Mouse (Mus musculus) neural tube, embryonic 15.5 days (tissue): ENCODE measurements around the gene Prr5. TPM values are rescaled to one million over a fixed set of nuclear protein-coding genes. Genes with fewer than 3 reads are reported as not detected.

Source experiments
- ATAC-seq: fragments of 200-750 bp; cut with Nextera tagmentation; 2 replicates; pipeline ENCODE4 v1.8.0; 2017; ENCODE audit warnings: mild to moderate bottlenecking, moderate TSS enrichment, moderate library complexity; ENCODE audit not compliant: low FRiP score
- H3K27ac ChIP-seq: fragments of 300-500 bp; sonication (generic); replicated peaks from 2 replicates; pipeline ENCODE4 v1.5.1; 2015; ENCODE audit warnings: mild to moderate bottlenecking, inconsistent platforms
- H3K27me3 ChIP-seq: fragments of 300-500 bp; sonication (generic); replicated peaks from 2 replicates; pipeline ENCODE4 v1.6.1; 2015; ENCODE audit warnings: inconsistent platforms
- H3K36me3 ChIP-seq: fragments of 300-500 bp; sonication (generic); 2 replicates; pipeline ENCODE4 v1.6.1; 2015; ENCODE audit warnings: inconsistent platforms
- H3K4me1 ChIP-seq: fragments of 300-500 bp; sonication (generic); 2 replicates; pipeline ENCODE4 v1.6.1; 2015; ENCODE audit warnings: inconsistent platforms
- H3K4me2 ChIP-seq: fragments of 300-500 bp; sonication (generic); 2 replicates; pipeline ENCODE4 v1.6.1; 2015; ENCODE audit warnings: inconsistent platforms, mild to moderate bottlenecking, moderate library complexity
- H3K4me3 ChIP-seq: fragments of 300-500 bp; sonication (generic); replicated peaks from 2 replicates; pipeline ENCODE4 v1.5.1; 2015; ENCODE audit warnings: mild to moderate bottlenecking, inconsistent platforms
- H3K9ac ChIP-seq: fragments of 300-500 bp; sonication (generic); replicated peaks from 2 replicates; pipeline ENCODE4 v1.6.1; 2015; ENCODE audit warnings: mild to moderate bottlenecking, inconsistent platforms
- H3K9me3 ChIP-seq: fragments of 300-500 bp; sonication (generic); replicated peaks from 2 replicates; pipeline ENCODE4 v1.6.1; 2016; ENCODE audit warnings: inconsistent platforms
- WGBS: fragments of 180-500 bp; shearing (Covaris S2); methylation state at CpG from one replicate; pipeline ENCODE4 v1.1.7; 2015; ENCODE audit warnings: mixed read lengths; 5-methylcytosine and 5-hydroxymethylcytosine counted together
- polyA plus RNA-seq: library from polyadenylated mRNA; unstranded; fragments of >200 nt; fragmentation: Nextera tagmentation; extraction: Ambion mirVana; gene quantifications from 2 replicates; pipeline ENCODE4 v1.2.1, GENCODE M21; 2015

Gene Prr5
- polyA plus RNA-seq, 1 experiment from 2014 or later, result 29.3 TPM

GRCm38 (mm10) chr15:84658655-84659054 is 10.8 kb upstream of the Prr5 start:
- Histone ChIP-seq H3K4me2 (no peak overlapping the region), H3K4me3 (no peak overlapping the region), H3K9me3 (no peaks in the 10 kb centered on the region), H3K36me3 (no peaks in the 10 kb centered on the region), H3K4me1 (peaks cover 38% of the 10 kb centered on the region), H3K9ac (no peak overlapping the region), H3K27me3 (no peaks in the 10 kb centered on the region), H3K27ac (no peak overlapping the region)
- 87% methylated on average over 5 of the region's 5 CpGs for WGBS
- no peak for ATAC-seq

GRCm38 (mm10) chr15:84659856-84660255 is 9.6 kb upstream of the Prr5 start:
- H3K36me3 ChIP-seq, result no peaks in the 10 kb centered on the region
- no peak overlapping the region for H3K9ac ChIP-seq
- 83% methylated on average over 5 of the region's 5 CpGs for WGBS
- H3K4me2 ChIP-seq, result no peak overlapping the region
- no peaks in the 10 kb centered on the region for H3K9me3 ChIP-seq
- no peak for ATAC-seq
- H3K27ac ChIP-seq, result no peak overlapping the region
- H3K4me1 ChIP-seq, result peaks cover 39% of the 10 kb centered on the region
- no peak overlapping the region for H3K4me3 ChIP-seq
- no peaks in the 10 kb centered on the region for H3K27me3 ChIP-seq

GRCm38 (mm10) chr15:84661274-84661673 is 8.1 kb upstream of the Prr5 start:
- Histone ChIP-seq H3K4me3 (no peak overlapping the region), H3K36me3 (no peaks in the 10 kb centered on the region), H3K4me2 (no peak overlapping the region), H3K4me1 (peaks cover 48% of the 10 kb centered on the region), H3K9ac (no peak overlapping the region), H3K27me3 (no peaks in the 10 kb centered on the region), H3K9me3 (no peaks in the 10 kb centered on the region), H3K27ac (no peak overlapping the region)
- no peak for ATAC-seq
- WGBS, result 93% methylated on average over 5 of the region's 5 CpGs

- H3K4me2 ChIP-seq, result peak overlapping the region; percentile 85
- H3K27ac ChIP-seq, result peak overlapping the region; percentile 69
- H3K9me3 ChIP-seq, result no peaks in the 10 kb centered on the region
- peaks cover 40% of the 10 kb centered on the region for H3K4me1 ChIP-seq
- under 1% methylated on average over 53 of the region's 56 CpGs for whole genome bisulfite sequencing
- no peaks in the 10 kb centered on the region for H3K27me3 ChIP-seq
- no peaks in the 10 kb centered on the region for H3K36me3 ChIP-seq
- H3K9ac ChIP-seq, result peak overlapping the region; percentile 66
- peak; percentile 80 for ATAC-seq
- peak overlapping the region; percentile 63 for H3K4me3 ChIP-seq
Measured at GRCm38 (mm10) chr15:84662952-84663684, 6.3 kb upstream of the Prr5 start.

- H3K27ac ChIP-seq, result peak overlapping the region; percentile 69
- ATAC-seq, result peak; percentile 30
- H3K27me3 ChIP-seq, result no peaks in the 10 kb centered on the region
- WGBS, result 46% methylated on average over 10 of the region's 10 CpGs
- peak overlapping the region; percentile 66 for H3K9ac ChIP-seq
- H3K4me1 ChIP-seq, result peaks cover 40% of the 10 kb centered on the region
- peak overlapping the region; percentile 85 for H3K4me2 ChIP-seq
- no peaks in the 10 kb centered on the region for H3K9me3 ChIP-seq
- H3K36me3 ChIP-seq, result no peaks in the 10 kb centered on the region
- peak overlapping the region; percentile 63 for H3K4me3 ChIP-seq
Measured at GRCm38 (mm10) chr15:84663685-84664060, 5.7 kb upstream of the Prr5 start.

GRCm38 (mm10) chr15:84664542-84665460 is 4.6 kb upstream of the Prr5 start:
- Histone ChIP-seq H3K9me3 (no peaks in the 10 kb centered on the region), H3K4me1 (peaks cover 48% of the 10 kb centered on the region), H3K27me3 (no peaks in the 10 kb centered on the region), H3K27ac (peak overlapping the region; percentile 69), H3K36me3 (no peaks in the 10 kb centered on the region), H3K4me3 (peak overlapping the region; percentile 63), H3K4me2 (peak overlapping the region; percentile 85), H3K9ac (peak overlapping the region; percentile 66; the same call in 1 of the 2 replicates)
- WGBS, result 19% methylated on average over 16 of the region's 16 CpGs
- 0 out of 2 replicates have a peak, but pooled peaks have one; percentile 6 for ATAC-seq

GRCm38 (mm10) chr15:84665662-84666061 is 3.8 kb upstream of the Prr5 start:
- Histone ChIP-seq H3K4me1 (peaks cover 54% of the 10 kb centered on the region), H3K36me3 (no peaks in the 10 kb centered on the region), H3K4me2 (peak overlapping the region; percentile 85), H3K27me3 (no peaks in the 10 kb centered on the region), H3K9me3 (no peaks in the 10 kb centered on the region), H3K4me3 (0 out of 2 replicates have a peak overlapping the region, but pooled peaks have one; percentile 63), H3K27ac (peak overlapping the region; percentile 69), H3K9ac (no peak overlapping the region)
- 60% methylated on average over 9 of the region's 9 CpGs for WGBS
- no peak for ATAC-seq

GRCm38 (mm10) chr15:84666065-84666464 is 3.4 kb upstream of the Prr5 start:
- ATAC-seq, result no peak
- Histone ChIP-seq H3K36me3 (no peaks in the 10 kb centered on the region), H3K4me1 (peaks cover 54% of the 10 kb centered on the region), H3K4me3 (no peak overlapping the region), H3K4me2 (peak overlapping the region; percentile 85; the same call in 1 of the 2 replicates), H3K27me3 (no peaks in the 10 kb centered on the region), H3K27ac (peak overlapping the region; percentile 20; the same call in 1 of the 2 replicates), H3K9ac (no peak overlapping the region), H3K9me3 (no peaks in the 10 kb centered on the region)
- 64% methylated on average over 4 of the region's 4 CpGs for WGBS

GRCm38 (mm10) chr15:84667601-84668000 is 1.8 kb upstream of the Prr5 start:
- no peak overlapping the region for H3K4me2 ChIP-seq
- H3K9me3 ChIP-seq, result no peaks in the 10 kb centered on the region
- no peak overlapping the region for H3K9ac ChIP-seq
- H3K4me1 ChIP-seq, result peaks cover 60% of the 10 kb centered on the region
- no peak for ATAC-seq
- no peak overlapping the region for H3K4me3 ChIP-seq
- 66% methylated on average over 6 of the region's 6 CpGs for WGBS
- H3K27me3 ChIP-seq, result no peaks in the 10 kb centered on the region
- H3K36me3 ChIP-seq, result no peaks in the 10 kb centered on the region
- H3K27ac ChIP-seq, result no peak overlapping the region

- no peaks in the 10 kb centered on the region for H3K27me3 ChIP-seq
- H3K4me1 ChIP-seq, result peaks cover 38% of the 10 kb centered on the region
- no peak overlapping the region for H3K9ac ChIP-seq
- no peak for ATAC-seq
- no peak overlapping the region for H3K27ac ChIP-seq
- H3K9me3 ChIP-seq, result no peaks in the 10 kb centered on the region
- H3K4me3 ChIP-seq, result no peak overlapping the region
- H3K4me2 ChIP-seq, result no peak overlapping the region
- WGBS, result 72% methylated on average over 23 of the region's 23 CpGs
- H3K36me3 ChIP-seq, result no peaks in the 10 kb centered on the region
Measured at GRCm38 (mm10) chr15:84669771-84670656, 594 bp downstream of the Prr5 start.

GRCm38 (mm10) chr15:84670657-84671055 is 1.2 kb downstream of the Prr5 start:
- H3K36me3 ChIP-seq, result no peaks in the 10 kb centered on the region
- no peak overlapping the region for H3K9ac ChIP-seq
- H3K9me3 ChIP-seq, result no peaks in the 10 kb centered on the region
- WGBS, result 85% methylated on average over 4 of the region's 4 CpGs
- peaks cover 32% of the 10 kb centered on the region for H3K4me1 ChIP-seq
- H3K27ac ChIP-seq, result no peak overlapping the region
- no peaks in the 10 kb centered on the region for H3K27me3 ChIP-seq
- no peak overlapping the region for H3K4me2 ChIP-seq
- no peak for ATAC-seq
- no peak overlapping the region for H3K4me3 ChIP-seq
